Mouse (Mus musculus): ENCODE measurements at regions not wholly inside any gene's neighbourhood (a gene's known extent, or its start where the extent isn't known, plus 50 kb on each side); places are given as distances from the start of the nearest gene placed in this dataset.
A peak's percentile ranks its signal among the peaks of the same experiment; 100 is the strongest.
"Not testable (repeated sequence)": the region's sequence is repeated elsewhere in the genome, so short reads cannot be mapped to it uniquely, and the experiment has no call there.

GRCm38 (mm10) chr3:9072471-9072870 is 537.4 kb downstream of the Zfp704 start:
- not testable (repeated sequence) for ATAC-seq (ENCODE audit: insufficient number of reproducible peaks, low FRiP score, low TSS enrichment)

- peak; percentile 81 for ATAC-seq (ENCODE audit: insufficient number of reproducible peaks, low FRiP score, low TSS enrichment)
Measured at GRCm38 (mm10) chr3:9067048-9067447, 542.8 kb downstream of the Zfp704 start.

GRCm38 (mm10) chr3:9066374-9066773 is 543.5 kb downstream of the Zfp704 start:
- ATAC-seq (ENCODE audit: insufficient number of reproducible peaks, low FRiP score, low TSS enrichment), result no peak

- ATAC-seq (ENCODE audit: insufficient number of reproducible peaks, low FRiP score, low TSS enrichment), result no peak
Measured at GRCm38 (mm10) chr3:9065892-9066291, 544.0 kb downstream of the Zfp704 start.

GRCm38 (mm10) chr3:9064266-9065031 is 545.4 kb downstream of the Zfp704 start:
- peak; percentile 38; the same call in 1 of the 2 replicates for ATAC-seq (ENCODE audit: insufficient number of reproducible peaks, low FRiP score, low TSS enrichment)

GRCm38 (mm10) chr3:9063662-9064061 is 546.2 kb downstream of the Zfp704 start:
- ATAC-seq (ENCODE audit: insufficient number of reproducible peaks, low FRiP score, low TSS enrichment), result no peak

- no peak for ATAC-seq (ENCODE audit: insufficient number of reproducible peaks, low FRiP score, low TSS enrichment)
Measured at GRCm38 (mm10) chr3:9061396-9061795, 548.5 kb downstream of the Zfp704 start.

GRCm38 (mm10) chr3:9057703-9058102 is 552.2 kb downstream of the Zfp704 start:
- ATAC-seq (ENCODE audit: insufficient number of reproducible peaks, low FRiP score, low TSS enrichment), result not testable (repeated sequence)

GRCm38 (mm10) chr3:9056846-9057245 is 553.0 kb downstream of the Zfp704 start:
- no peak for ATAC-seq (ENCODE audit: insufficient number of reproducible peaks, low FRiP score, low TSS enrichment)

- ATAC-seq (ENCODE audit: insufficient number of reproducible peaks, low FRiP score, low TSS enrichment), result no peak
Measured at GRCm38 (mm10) chr3:9055780-9056179, 554.1 kb downstream of the Zfp704 start.
